Mouse (Mus musculus) ES-Bruce4 (cell line): ENCODE data around the gene Tmem121.

Experiments used
- CTCF ChIP-seq: IDR thresholded peaks from one replicate; pipeline ENCODE4 v1.8.1; 2011; ENCODE audit warnings: low read depth, low read length
- EP300 ChIP-seq: IDR thresholded peaks from 2 replicates; pipeline ENCODE4 v1.6.1; 2011; ENCODE audit warnings: low read depth, low read length; ENCODE audit not compliant: insufficient read depth
- POLR2A ChIP-seq: IDR thresholded peaks from one replicate; pipeline ENCODE4 v1.8.1; 2011; ENCODE audit warnings: low read length; ENCODE audit not compliant: insufficient read depth

- TF ChIP-seq POLR2A = peak; percentile 31
- no peak for TF ChIP-seq CTCF
- TF ChIP-seq EP300 = no peak
These were observed 34.0 kb upstream of the Tmem121 start for GRCm38 (mm10) chr12:113151661-113152271.
